Mouse (Mus musculus): ENCODE data around the gene Anapc16. TPM values are rescaled to one million over a fixed set of nuclear protein-coding genes. Genes with fewer than 3 reads are reported as not detected.

Anapc16 gene
- polyA plus RNA-seq, 1 experiment: 33.2 TPM

DNA sequence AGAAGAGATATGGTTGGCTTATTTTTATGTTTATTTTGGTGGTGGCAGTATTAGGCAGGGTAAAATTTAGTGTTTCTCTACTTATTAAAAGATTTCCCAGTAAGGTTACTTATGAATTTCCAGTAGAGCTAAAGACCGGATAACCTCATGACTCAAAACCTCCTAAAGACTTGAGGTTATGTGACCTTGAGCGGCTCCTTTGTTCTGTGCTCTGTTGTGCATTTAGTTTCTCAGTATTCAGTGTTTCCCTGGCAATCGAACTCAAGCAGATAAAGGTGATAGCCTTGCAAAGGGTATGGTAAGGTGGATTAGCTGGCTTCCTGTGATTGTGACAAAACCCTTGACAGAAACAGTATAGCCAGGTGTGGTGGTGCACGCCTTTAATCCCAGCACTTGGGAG, 26.5 kb upstream of the Anapc16 start:
- H3K4me1 ChIP-seq (ENCODE audit: control insufficient read depth, insufficient read depth, low read length): peaks cover 37% of the 10 kb centered on the region
- H3K27ac ChIP-seq (ENCODE audit: insufficient read depth, low read depth, low read length): no peak overlapping the region
- TF ChIP-seq CTCF (IDR thresholded peaks at IDR 0.05; ENCODE audit: low read depth, low read length): no peak
- TF ChIP-seq POLR2A (IDR thresholded peaks at IDR 0.05; ENCODE audit: borderline replicate concordance, low read depth, low read length): no peak
- H3K4me3 ChIP-seq (ENCODE audit: insufficient read depth, low read length): no peak overlapping the region

DNA sequence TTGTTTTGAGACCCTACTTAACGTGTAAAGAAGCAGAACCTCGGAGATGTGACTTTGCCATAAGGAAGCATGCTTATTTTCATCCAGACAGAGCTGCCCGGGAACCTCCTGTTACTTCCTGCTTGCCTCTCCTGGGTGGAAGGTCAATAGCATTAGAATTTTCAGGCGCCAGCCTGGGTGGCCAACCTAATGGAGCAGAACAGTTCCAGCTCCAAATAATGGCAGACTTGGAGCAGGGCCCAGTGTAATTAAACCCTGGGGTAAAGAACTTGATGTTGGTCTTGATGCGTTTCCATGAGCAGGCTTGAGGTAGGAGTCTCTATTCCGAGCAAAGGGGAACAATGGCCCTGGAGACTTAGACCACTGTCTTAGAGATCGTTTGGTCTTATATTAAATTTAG, 26.0 kb upstream of the Anapc16 start:
- TF ChIP-seq CTCF (IDR thresholded peaks at IDR 0.05; ENCODE audit: low read depth, low read length) (no peak), POLR2A (IDR thresholded peaks at IDR 0.05; ENCODE audit: borderline replicate concordance, low read depth, low read length) (no peak)
- peaks cover 37% of the 10 kb centered on the region for H3K4me1 ChIP-seq (ENCODE audit: control insufficient read depth, insufficient read depth, low read length)
- no peak overlapping the region for H3K27ac ChIP-seq (ENCODE audit: insufficient read depth, low read depth, low read length)
- H3K4me3 ChIP-seq (ENCODE audit: insufficient read depth, low read length): no peak overlapping the region

DNA sequence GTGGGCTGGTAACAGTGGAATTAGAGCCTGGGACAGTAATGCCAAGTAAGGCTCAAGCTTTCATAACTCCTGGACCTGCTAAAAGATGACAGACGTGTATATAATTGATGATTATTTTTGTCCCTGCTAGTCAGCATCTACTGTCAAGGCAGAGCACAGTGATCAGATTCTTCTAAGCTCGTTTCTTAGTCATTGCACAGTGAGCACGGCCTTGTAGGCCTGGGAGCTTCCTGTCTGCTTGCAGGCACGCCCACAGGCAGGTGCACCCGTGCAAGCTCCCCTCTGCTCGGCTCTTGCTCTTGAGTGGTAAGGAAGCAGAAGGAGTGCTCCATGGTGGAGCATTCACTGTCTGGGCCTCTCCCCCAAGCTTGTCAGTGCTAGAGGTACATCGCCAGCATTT, 25.2 kb upstream of the Anapc16 start:
- Histone ChIP-seq H3K27ac (ENCODE audit: insufficient read depth, low read depth, low read length) (no peak overlapping the region), H3K4me3 (ENCODE audit: insufficient read depth, low read length) (no peak overlapping the region), H3K4me1 (ENCODE audit: control insufficient read depth, insufficient read depth, low read length) (peaks cover 33% of the 10 kb centered on the region)
- TF ChIP-seq POLR2A (IDR thresholded peaks at IDR 0.05; ENCODE audit: borderline replicate concordance, low read depth, low read length) (no peak), CTCF (IDR thresholded peaks at IDR 0.05; ENCODE audit: low read depth, low read length) (no peak)

DNA sequence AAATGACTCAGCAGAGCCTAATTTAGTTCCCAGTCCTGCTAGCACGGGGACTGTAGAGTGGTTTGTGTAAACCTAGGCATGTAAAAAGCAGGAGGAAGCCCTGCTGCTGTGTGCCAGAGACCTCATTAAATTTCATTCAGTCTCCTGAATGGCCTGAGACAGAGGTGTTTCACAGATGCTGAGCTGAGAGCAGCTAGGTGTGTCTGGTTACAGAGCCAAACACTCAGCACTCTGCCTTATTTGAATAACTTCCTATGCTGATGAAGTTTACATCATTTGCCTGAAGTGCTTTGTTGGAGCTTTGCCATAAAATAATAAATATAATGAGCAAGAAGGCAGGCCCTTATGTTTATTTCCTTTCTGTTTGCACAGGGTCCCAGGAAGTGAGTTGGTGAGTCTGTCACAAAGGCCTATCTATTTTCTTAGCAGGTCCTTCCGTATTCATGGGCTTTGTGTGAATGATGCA, 24.7 kb upstream of the Anapc16 start:
- Histone ChIP-seq H3K4me3 (ENCODE audit: insufficient read depth, low read length) (no peak overlapping the region), H3K4me1 (ENCODE audit: control insufficient read depth, insufficient read depth, low read length) (peaks cover 27% of the 10 kb centered on the region), H3K27ac (ENCODE audit: insufficient read depth, low read depth, low read length) (no peak overlapping the region)
- TF ChIP-seq CTCF (IDR thresholded peaks at IDR 0.05; ENCODE audit: low read depth, low read length): no peak
- TF ChIP-seq POLR2A (IDR thresholded peaks at IDR 0.05; ENCODE audit: borderline replicate concordance, low read depth, low read length): no peak

DNA sequence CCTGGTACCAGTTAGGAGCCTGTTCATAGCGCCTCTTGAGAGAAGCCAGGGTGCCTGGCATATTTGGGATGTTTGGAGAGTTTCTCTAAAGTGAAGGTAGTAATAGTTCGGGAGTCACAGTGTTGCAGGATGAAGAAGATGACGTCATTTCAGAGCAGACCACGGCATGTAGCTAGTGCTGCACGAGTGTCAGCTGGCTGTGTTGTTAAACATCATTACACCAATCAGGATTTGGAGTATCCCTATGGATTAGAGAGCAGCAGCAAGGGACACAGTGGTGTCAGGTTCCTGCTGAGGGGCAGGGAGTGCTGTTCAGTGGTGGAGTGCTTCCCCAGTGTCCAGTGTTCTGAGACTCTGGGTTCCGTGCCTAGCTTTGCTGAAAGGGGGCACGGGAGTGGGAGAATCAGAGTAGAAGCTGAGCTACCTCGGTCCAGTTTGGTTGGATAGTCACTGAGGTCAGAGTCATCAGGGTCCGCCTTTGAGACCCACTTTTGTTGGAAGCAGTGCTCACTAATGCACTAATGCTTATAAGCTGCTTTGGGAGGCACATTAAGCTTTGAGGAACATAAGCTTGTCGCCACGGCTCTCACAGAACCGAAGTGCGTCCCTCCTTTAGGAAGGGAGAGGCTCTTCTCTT, 23.9 kb upstream of the Anapc16 start:
- Histone ChIP-seq H3K4me1 (ENCODE audit: control insufficient read depth, insufficient read depth, low read length) (peaks cover 22% of the 10 kb centered on the region), H3K4me3 (ENCODE audit: insufficient read depth, low read length) (no peak overlapping the region), H3K27ac (ENCODE audit: insufficient read depth, low read depth, low read length) (no peak overlapping the region)
- TF ChIP-seq POLR2A (IDR thresholded peaks at IDR 0.05; ENCODE audit: borderline replicate concordance, low read depth, low read length): no peak
- TF ChIP-seq CTCF (IDR thresholded peaks at IDR 0.05; ENCODE audit: low read depth, low read length): no peak

DNA sequence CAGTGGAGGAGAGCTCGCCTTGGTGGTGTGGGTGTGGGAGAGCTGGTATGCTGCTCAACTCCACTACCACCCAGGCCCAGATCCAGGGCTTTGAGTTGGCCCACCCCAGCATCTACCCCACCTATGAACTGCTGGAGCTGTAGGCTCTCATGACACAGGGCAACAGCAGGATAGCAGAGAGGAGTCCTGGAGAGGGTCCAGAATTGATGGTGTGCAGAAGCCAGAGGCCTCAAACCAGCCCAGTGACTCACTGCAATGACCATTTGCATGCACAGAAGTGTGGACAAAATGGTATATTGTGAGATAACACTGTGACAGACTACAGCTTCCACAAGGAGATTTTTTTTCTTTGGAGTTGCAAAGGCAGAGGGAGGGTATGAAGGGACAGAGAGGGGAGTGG, 20.8 kb upstream of the Anapc16 start:
- TF ChIP-seq POLR2A (IDR thresholded peaks at IDR 0.05; ENCODE audit: borderline replicate concordance, low read depth, low read length) (no peak), CTCF (IDR thresholded peaks at IDR 0.05; ENCODE audit: low read depth, low read length) (no peak)
- Histone ChIP-seq H3K4me3 (ENCODE audit: insufficient read depth, low read length) (no peak overlapping the region), H3K27ac (ENCODE audit: insufficient read depth, low read depth, low read length) (no peak overlapping the region), H3K4me1 (ENCODE audit: control insufficient read depth, insufficient read depth, low read length) (peaks cover 19% of the 10 kb centered on the region)

DNA sequence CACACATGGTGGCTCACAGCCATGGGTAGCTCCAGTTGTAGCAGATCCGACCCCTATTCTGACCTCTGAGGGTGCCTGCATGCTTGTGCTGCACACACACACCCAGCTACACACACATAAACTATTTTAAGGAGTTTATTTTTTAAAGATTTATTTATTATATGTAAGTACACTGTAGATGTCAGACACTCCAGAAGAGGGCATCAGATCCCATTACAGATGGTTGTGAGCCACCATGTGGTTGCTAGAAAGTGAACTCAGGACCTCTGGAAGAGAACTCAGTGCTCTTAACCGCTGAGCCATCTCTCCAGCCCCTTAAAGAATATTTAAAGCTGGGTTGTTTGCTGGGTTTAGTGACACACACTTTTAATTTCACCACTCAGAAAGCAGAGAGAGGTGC, 16.4 kb upstream of the Anapc16 start:
- Histone ChIP-seq H3K4me1 (ENCODE audit: control insufficient read depth, insufficient read depth, low read length) (no peaks in the 10 kb centered on the region), H3K4me3 (ENCODE audit: insufficient read depth, low read length) (no peak overlapping the region), H3K27ac (ENCODE audit: insufficient read depth, low read depth, low read length) (no peak overlapping the region)
- TF ChIP-seq CTCF (IDR thresholded peaks at IDR 0.05; ENCODE audit: low read depth, low read length) (no peak), POLR2A (IDR thresholded peaks at IDR 0.05; ENCODE audit: borderline replicate concordance, low read depth, low read length) (no peak)

DNA sequence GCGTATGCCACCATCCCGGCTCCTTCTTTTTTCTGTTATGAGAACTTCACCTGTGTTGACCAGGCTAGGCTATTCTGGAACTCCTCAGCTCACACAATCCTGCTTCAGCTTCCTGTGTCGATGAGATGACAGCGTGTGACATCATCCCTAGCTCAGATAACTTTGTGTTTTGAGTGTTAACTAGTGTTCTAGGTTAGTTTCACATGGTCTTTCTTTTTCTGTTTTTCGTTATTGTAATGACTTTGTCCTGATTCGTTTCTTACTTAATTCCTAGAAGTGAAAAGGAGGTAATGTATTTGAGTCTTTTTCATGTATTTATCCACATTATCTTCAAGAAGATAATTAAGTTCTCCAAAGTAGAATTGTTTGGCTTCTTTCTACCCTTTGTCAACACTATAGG, 13.3 kb upstream of the Anapc16 start:
- H3K4me1 ChIP-seq (ENCODE audit: control insufficient read depth, insufficient read depth, low read length): no peaks in the 10 kb centered on the region
- H3K4me3 ChIP-seq (ENCODE audit: insufficient read depth, low read length): no peak overlapping the region
- H3K27ac ChIP-seq (ENCODE audit: insufficient read depth, low read depth, low read length): no peak overlapping the region
- TF ChIP-seq POLR2A (IDR thresholded peaks at IDR 0.05; ENCODE audit: borderline replicate concordance, low read depth, low read length) (no peak), CTCF (IDR thresholded peaks at IDR 0.05; ENCODE audit: low read depth, low read length) (no peak)

DNA sequence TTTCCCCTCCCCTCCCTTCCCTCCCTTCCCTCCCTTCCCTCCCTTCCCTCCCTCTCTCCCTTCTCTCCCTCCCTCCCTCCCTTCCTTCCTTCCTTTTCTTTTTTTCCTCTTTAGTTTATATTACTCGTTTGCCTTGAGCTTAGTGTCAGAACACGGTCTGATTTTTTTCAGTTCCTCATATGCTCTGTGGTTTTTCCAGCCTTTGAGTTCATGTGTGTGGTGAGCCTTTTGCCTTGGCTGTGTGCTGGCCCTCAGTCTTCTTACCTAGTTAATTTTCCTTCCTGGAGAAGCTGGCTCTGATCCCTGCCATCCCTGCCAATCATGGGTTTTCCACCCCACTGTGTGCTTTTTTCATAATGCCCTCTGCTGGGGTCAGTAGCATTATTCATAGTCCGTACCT, 6.2 kb upstream of the Anapc16 start:
- TF ChIP-seq CTCF (IDR thresholded peaks at IDR 0.05; ENCODE audit: low read depth, low read length): no peak
- no peak for TF ChIP-seq POLR2A (IDR thresholded peaks at IDR 0.05; ENCODE audit: borderline replicate concordance, low read depth, low read length)
- peaks cover 26% of the 10 kb centered on the region for H3K4me1 ChIP-seq (ENCODE audit: control insufficient read depth, insufficient read depth, low read length)
- peak overlapping the region; percentile 23 for H3K27ac ChIP-seq (ENCODE audit: insufficient read depth, low read depth, low read length)
- no peak overlapping the region for H3K4me3 ChIP-seq (ENCODE audit: insufficient read depth, low read length)

DNA sequence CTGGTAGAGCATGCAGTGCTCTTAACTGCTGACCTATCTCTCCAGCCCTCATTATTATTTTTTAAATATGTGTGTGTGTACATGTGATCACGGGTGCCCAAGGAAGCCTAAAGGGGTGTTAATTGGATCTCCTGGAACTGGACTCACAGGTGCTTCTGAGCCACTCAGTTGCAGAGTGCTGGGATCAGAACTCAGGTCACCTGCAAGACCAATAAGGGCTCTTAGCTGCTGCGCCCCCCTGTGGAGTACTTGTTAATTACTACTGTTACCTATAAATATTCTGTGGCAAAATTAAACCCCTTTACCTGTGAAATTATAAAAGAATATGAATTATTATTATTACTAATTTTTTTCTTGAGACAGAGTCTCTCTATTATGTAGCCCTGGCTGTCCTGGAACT, 2.3 kb upstream of the Anapc16 start:
- TF ChIP-seq POLR2A (IDR thresholded peaks at IDR 0.05; ENCODE audit: borderline replicate concordance, low read depth, low read length): no peak
- TF ChIP-seq CTCF (IDR thresholded peaks at IDR 0.05; ENCODE audit: low read depth, low read length): peak; percentile 68
- H3K27ac ChIP-seq (ENCODE audit: insufficient read depth, low read depth, low read length): no peak overlapping the region
- H3K4me3 ChIP-seq (ENCODE audit: insufficient read depth, low read length): no peak overlapping the region
- H3K4me1 ChIP-seq (ENCODE audit: control insufficient read depth, insufficient read depth, low read length): peaks cover 29% of the 10 kb centered on the region

All from bone marrow macrophage, adult 2 months (primary cell).